Mouse (Mus musculus): ENCODE measurements around the gene C1qtnf6.

The C1qtnf6 gene

DNA sequence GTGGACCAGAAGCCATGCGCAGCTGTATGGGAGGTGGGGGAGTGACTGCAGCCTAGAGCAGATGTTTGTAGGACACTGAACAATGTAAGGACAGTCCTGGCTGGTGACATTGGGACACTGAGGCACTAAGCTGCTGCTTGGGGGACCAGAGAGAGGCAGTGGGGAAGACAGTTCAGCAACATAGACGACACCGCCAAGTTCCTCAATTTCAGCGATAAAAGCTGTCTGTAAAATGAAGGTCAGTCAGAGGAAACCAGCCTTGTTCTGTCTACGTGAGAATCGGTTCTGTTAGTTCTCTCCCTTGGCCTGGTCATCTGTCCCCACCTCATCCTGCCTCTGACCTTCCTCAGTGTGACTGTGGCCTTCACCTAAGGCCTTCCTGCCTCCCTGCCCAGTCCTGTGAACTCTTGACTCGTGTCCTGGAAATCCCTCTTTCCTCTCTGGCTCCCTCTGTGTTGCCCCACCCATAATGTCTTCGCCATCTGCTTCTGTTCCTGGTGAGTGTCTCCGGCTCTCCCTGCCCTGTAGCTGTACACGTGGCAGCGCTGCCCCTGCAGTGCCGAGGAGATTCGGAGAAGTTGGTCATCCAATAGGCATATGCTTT, 11.0 kb downstream of the C1qtnf6 start:
- in situ Hi-C loops (cut with MboI, MseI): no loop called here

DNA sequence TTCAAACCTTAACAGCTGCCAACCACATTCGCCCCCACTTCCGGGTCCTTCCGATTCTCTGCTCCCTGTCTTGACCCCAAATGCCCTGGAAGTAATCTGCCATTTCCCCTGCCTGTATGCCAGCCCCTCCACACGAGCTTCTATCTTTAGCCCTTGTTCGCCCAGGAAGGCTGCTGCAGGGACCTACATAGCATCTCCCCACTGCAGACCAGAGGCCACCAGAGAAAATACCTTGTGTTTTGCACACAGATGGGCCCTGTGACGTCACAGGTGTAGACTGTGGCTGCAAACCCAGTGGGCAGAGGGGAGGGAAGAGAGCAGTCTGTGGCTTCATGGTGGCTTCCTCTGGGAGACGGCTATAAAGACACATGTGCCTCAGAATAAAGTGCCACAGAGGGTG, 13.0 kb downstream of the C1qtnf6 start:
- in situ Hi-C loops (cut with MboI, MseI): loop anchor here in 1 of 2 experiments (10.0 kb wide), 1 partner anchor 713 kb away; no protein-coding TSS in a partner anchor

DNA sequence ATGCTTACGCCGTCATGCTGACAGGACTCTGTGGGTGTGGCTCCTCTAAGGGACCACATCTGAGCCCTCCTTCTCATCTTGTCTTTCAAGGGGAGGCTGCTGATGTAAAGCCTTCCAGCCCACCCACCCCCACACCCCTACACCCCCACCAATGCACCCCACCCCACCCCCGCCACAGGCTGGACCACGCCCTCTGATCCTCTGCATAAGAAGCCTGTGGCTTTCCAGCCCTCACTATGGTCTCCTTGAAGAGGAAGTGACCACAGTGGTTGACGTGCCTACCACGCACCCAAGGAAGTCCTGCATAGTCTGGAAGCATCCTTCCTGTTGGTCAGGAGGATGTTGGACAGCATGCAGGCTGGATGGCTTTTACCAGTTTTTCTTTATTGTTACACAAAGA, 15.5 kb downstream of the C1qtnf6 start:
- in situ Hi-C loops (cut with MboI, MseI): loop anchor here in 1 of 2 experiments (10.0 kb wide), 1 partner anchor 711 kb away; no protein-coding TSS in a partner anchor

DNA sequence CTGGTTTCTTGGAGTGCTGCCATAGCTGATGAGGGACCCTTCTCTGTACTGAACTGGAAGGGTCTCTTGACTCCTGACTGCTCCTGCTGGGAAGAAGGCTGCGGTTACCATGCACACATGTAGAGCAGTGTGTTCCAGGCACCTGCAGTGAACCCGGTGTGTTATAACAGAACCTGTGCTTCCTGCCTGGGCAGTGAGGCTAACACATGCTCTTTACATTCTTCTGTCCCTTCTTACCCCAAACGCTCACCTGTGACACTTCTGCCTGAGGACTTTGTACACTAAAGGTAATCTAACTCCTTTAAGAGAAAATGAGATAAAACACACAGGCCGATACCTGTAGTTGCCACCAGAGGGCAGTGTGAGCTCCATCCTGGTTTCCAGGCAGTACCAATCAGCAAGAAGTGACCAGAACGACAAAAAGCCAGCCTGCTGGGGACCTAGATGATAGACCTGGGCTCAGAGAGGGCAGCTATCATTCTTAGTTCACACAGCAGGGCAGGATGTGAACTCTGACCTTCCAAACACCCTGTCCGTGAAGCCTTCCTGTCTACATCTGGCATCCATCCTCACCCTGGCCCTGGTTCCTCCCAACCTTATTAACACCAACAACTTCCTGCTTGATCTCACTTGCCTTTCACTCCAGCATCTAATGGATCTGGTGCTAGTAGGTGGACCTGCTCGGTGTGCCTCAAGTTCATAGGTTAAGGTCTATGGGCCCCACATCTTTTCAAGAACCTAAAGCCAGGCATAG, 16.6 kb downstream of the C1qtnf6 start:
- in situ Hi-C loops (cut with MboI, MseI): loop anchor here in 1 of 2 experiments (10.0 kb wide), 1 partner anchor 710 kb away; no protein-coding TSS in a partner anchor

DNA sequence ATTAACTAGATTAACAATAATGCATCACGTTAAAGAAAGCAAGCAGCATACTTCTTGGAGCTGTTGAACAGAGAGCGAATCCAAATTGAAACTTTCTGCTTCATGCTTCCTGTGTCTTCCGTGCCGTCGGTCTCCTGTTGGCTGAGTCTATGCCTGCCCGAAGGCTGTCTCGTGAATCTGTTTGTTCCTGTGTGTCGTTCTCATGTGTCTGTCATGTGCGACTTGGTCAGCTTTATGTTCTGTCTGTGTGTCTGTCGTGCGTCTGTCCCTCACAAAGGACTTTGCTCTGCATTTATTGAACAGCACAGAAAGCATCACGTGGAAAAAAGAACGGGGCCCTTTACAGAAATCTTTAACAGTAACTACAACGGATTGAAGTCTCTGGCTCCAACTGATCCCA, 18.2 kb downstream of the C1qtnf6 start:
- in situ Hi-C loops (cut with MboI, MseI): loop anchor here in 1 of 2 experiments (10.0 kb wide), 1 partner anchor 708 kb away; no protein-coding TSS in a partner anchor

DNA sequence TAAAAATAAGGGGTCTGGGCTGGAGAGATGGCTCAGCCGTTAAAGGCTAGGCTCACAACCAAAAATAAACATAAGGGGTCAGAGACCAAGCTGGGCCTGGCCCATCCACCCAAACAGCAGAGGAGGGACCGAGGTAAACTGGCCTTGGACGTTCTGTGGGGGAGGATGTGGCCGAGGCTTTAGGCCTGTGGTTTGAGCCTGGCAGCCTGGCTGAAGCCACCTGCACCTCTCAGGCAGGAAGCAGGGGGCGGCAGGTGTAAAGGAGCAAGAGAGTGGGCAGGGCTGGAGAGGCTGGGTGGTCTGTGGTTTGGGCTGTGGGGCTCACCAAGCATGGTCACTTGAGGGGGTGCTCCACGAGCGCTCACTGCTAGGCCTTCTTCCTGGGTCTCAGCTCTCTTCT, 19.3 kb downstream of the C1qtnf6 start:
- in situ Hi-C loops (cut with MboI, MseI): loop anchor here in 1 of 2 experiments (10.0 kb wide), 1 partner anchor 707 kb away; no protein-coding TSS in a partner anchor

DNA sequence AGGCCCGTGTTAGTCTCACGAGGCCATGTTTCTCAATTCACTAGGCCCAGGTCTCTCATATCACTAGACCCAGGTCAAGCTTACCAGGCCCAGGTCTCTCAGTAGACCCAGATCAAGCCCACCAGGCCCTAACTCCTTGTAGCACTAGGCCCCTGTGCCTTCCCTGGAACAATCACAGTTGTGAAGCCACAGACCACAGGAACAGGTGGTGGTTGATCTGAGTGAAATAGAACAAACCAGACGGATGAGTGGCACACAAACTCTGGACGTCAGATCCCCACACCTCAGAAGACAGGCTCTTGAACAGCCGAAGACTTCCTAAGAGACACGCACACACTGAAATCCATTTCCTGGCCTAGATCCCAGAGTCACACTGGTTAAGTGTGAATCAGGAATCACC, 20.5 kb downstream of the C1qtnf6 start:
- in situ Hi-C loops (cut with MboI, MseI): loop anchor here in 1 of 2 experiments (10.0 kb wide), 1 partner anchor 706 kb away; no protein-coding TSS in a partner anchor

DNA sequence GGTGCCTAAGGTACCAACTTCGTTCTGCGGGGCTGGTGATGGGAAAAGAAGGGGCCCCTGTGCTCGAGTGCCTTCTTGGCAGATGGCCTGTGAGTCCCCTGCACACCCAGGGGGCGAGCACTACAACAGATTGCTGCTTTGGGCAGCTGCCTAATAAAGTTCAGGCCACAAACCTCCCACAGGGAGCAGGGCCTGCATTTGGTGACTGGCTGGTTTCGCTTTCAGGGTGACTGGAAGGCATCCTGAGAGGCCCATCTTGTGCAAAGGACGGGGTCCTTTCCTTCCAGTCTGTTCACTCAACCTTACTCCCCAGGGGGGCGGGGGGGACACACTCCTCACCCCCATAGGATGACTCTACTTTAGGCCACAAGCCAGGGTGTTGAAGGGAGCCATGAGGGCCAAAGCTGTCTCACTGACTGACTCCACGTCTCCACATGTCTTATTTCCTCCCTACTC, 21.1 kb downstream of the C1qtnf6 start:
- in situ Hi-C loops (cut with MboI, MseI): loop anchor here in 1 of 2 experiments (10.0 kb wide), 1 partner anchor 705 kb away; no protein-coding TSS in a partner anchor

DNA sequence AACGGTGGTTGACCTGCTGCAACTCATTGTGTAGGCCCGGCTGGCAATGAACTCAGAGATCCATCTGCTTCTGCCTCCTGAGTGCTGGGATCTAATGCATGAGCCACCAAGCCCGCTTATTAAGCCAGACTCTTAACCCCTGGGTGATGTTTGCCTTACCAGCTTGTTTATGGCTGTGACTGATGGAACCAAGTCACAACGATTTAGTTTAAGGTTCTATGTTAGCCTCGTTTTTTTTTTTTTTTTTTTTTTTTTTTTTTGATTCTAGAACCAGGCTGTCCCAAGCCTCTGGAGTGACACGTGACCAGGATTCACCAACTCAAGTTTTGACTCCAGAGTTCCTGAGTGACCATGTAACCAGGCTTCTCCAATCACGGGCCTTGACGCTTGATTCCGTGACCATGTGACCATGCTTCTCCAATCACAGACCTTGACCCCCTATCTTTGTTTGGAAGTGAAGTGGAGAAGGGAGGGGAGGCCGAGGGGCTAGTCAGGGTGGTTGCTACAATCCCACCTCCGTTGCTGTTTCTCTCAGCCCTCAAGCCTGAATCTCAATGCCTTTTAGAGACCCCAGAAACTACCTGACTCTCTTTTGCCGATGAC, 21.8 kb downstream of the C1qtnf6 start:
- in situ Hi-C loops (cut with MboI, MseI): no loop called here

DNA sequence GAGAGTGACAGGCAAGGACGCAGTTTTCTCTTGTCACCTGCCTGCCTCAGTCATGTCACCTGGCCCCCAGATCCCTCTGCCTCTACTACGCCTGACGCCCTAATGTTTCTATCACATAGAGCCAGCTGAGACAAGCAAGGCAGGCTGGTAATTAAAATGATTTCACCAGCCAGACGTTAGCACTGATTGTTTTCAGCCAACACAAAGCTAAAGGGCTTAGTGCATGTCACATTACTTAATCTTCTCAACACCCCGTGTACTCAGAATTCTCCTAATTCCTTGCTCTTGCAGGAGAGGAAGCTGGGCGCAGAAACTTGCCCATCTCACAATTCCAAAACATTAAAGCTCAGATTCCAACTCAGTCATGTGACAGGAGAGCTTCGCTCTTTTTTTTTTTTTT, 22.8 kb downstream of the C1qtnf6 start:
- in situ Hi-C loops (cut with MboI, MseI): no loop called here

DNA sequence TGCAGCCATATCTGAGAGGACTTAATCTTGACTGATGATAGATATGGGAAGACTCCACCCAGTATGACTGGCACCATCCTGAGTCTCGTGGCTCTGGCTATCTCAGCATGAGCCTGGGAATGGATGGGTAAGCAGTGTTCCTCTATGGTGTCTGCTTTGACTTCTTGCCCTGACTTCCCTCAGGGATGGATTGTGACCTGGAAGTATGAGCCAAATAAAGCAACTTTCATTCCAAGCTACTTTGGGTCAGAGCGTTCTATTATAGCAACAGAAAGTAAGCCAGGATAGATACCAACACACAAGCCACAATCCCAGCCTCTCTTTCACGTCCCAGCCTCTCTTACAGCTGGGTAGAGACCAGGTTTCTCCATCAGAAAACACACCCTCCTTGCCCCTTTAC, 25.7 kb downstream of the C1qtnf6 start:
- in situ Hi-C loops (cut with MboI, MseI): no loop called here

DNA sequence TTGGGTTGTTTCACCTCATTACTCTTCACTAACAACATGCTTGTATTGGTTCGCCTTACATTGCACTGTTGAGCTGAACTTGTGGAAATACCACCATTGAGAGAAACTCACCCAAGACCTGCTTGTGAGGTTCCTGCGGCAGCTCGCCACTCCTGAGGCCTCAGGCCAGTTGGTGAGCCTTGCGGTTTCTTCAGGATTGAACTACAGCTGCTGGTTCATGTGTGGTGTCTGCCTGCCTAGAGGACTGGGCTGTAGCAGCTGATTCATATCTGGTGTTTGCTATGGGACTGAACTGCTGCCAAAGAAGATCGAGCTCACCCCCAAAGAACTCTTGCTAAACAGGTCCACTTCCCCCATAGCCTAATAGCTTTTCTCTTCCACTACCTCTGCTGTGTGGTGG, 26.4 kb downstream of the C1qtnf6 start:
- in situ Hi-C loops (cut with MboI, MseI): no loop called here

DNA sequence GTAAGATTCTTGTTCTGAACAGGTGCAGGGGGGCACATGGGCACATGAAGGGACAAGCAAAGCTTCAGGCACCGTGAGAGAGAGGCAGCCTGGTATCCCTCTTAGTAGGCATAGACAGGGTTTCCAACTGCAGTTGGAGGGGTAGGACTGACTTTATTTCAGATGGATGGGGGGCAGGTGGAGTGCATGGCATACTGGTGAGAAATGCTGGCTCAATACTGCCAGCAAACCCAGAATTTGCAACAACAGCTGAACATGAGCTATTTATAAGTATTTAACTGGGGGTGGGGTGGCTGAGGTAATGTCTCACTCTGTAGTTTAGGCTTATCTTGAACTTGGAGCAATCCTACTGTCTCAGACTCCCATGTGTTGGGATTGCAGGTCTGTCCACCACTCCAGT, 27.2 kb downstream of the C1qtnf6 start:
- in situ Hi-C loops (cut with MboI, MseI): no loop called here

DNA sequence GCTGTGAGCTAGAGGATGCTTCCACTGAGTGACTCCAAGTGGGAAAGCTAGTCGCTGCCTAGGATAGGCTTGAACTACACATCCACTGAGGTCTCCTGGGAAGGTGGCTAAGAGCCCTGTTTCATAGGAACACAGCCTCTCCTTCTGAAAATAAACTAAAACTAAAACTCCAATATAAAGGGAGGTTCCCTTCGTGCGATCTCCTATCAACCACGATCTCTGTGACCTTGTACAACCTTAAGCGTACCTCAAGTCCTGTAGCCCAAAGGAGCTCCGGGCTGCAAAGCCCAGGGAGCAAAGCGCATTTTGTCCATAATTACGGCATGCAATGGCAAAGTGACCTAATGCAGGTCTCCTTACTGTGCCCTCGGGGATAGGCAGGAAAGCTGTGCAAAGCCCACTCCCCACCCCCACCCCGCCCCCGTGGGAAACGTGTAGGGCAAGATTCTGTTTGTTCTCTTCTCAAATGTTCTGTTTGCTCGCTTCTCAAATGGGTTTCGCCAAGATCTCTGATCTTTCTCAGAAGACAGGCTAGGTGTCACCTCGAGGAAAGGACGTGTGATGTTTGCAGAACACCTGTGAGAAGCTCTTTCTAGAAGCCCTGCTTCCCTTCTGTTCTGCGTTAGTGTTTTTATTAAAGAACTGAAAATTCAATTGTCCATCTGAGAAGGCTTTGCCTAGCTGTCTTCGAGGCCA, 28.6 kb downstream of the C1qtnf6 start:
- in situ Hi-C loops (cut with MboI, MseI): no loop called here

DNA sequence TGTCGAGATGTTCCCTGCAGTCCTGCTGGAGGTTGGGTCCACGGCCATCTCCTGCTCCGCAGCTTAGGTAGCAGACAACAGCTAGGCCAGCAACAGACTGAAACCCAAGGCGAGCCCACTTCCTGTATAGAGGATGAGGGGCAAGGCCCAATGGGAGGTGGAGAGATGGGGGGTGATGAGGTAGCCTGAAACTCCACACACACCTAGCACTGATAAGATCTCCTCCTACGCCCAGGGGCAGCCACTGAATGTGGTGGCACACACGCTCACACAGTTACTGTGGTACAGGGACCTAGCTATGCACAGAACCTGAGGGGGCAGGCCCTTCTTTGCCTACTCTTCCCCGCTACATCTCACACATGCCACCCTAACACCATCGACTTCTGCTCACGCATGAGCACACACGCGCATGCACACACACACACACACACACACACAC, 36.2 kb downstream of the C1qtnf6 start, which contains the start of gene Il2rb:
Gene Il2rb, minus strand, starts transcription at position 304 of the 439 bp plus-strand sequence.
- in situ Hi-C loops (cut with MboI, MseI): loop anchor here in 1 of 2 experiments (10.0 to 25.0 kb wide), 2 partner anchors 910 to 1042 kb away; partner anchors contain the start of genes Ddx17 and Tmem184b

DNA sequence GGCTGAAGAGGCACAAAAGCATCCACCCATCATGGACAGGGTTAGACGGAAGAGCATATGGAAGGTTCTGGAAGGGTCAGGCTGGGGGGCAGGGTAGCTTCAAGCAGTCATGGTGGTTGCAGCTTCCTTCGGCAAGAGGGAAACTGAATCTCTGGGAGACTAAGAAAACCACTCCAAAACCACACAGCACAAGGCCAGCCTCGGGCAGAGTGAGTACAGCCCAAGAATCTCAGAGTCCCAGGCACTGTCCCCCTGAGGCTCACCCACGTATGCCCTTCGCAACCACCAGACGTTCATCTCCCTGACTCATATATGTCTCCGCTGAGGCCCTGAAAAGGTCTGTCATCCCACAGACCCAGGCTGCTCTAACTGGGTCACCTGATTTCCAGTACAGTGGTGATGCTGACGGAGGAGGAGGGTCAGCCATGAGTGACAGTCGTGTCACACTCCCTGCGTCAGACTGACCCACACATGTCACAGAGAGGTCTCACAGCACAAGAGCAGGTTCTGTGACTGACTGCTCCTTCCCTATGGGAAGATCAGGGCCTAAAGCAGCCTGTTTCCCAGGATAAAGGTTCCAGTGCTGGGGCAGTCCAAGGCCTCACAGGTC, 37.7 kb downstream of the C1qtnf6 start:
- in situ Hi-C loops (cut with MboI, MseI): loop anchor here in 1 of 2 experiments (10.0 to 25.0 kb wide), 2 partner anchors 911 to 1044 kb away; partner anchors contain the start of genes Ddx17 and Tmem184b

DNA sequence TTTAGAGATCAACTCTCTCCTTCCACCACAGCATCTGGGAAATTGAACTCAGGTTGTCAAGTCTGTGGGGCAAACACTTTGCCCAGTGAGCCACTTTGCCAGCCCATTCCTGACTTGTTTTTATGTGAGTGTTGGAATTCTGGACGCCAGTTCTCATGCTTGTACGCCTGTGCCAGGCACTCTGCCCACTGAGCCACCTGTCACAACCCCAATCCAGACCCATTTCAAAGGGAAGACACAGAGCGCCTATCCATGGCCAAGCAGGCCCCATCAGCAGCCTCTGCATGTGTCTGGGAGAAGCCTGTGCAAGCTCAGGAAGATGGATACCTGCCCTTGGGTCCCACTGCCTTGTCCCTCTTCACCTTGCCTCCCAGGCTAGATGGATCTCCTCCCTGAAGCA, 39.9 kb downstream of the C1qtnf6 start:
- in situ Hi-C loops (cut with MboI, MseI): loop anchor here in 1 of 2 experiments (10.0 to 25.0 kb wide), 2 partner anchors 914 to 1046 kb away; partner anchors contain the start of genes Ddx17 and Tmem184b

DNA sequence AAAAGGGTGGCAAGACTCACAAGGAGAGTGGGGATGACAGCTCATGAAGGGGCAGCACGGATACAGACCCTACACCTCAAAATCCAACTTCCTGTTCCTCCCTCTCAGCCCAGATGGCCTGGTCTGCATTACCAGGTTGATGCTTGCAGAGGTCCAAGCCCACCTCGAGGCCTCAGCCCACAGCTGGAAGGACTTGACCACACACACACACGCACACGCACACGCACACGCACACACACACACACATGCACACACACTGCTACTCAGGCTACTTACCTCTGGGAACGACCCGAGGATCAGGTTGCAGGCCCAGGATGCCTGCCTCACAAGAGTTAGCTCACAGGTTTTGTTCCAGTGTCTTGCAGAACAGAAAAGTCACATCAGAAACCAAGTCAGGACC, 41.3 kb downstream of the C1qtnf6 start:
- in situ Hi-C loops (cut with MboI, MseI): loop anchor here in 1 of 2 experiments (10.0 to 25.0 kb wide), 2 partner anchors 915 to 1047 kb away; partner anchors contain the start of genes Ddx17 and Tmem184b

DNA sequence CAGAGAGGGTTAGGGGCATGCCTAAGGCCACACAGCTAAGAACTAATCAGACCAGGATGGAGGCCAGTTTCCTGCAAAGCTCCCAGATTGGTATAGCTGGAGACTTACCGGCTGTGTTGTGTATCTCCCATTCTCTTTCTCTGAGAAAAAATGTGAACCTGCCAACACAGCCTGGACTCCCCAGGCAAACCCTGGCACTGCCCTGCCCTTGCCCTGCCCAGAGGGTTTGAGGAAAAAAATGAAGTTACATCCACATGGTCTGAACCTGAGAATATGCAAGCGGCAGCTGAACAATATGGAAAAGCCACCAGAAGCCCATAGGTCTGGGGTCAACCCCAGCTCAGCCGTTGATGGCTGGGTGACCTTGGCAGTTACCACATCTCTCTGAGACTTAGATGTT, 42.0 kb downstream of the C1qtnf6 start:
- in situ Hi-C loops (cut with MboI, MseI): loop anchor here in 1 of 2 experiments (25.0 kb wide), 1 partner anchor 1048 kb away; the partner anchor contains the start of gene Ddx17

DNA sequence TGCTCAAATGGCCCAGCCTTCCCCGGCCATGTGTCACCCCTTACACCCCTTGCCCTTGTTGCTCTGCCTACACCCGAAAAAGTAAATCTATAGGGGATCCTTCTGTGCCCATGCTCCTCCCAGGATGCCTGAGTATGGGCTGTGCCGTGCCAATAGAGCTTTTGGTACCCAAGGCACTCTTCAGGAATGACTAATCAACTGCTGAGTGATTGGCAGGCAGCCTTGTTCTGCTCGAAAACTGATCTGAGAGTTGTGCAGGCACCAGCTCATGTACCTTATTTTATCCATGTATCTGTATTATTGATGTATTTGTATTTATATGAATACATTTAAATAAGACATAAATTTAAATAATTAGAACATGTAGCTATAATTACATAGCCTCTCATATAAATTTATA, 44.1 kb downstream of the C1qtnf6 start:
- in situ Hi-C loops (cut with MboI, MseI): loop anchor here in 1 of 2 experiments (25.0 kb wide), 1 partner anchor 1050 kb away; the partner anchor contains the start of gene Ddx17

Data from T-helper 17 cell (primary cell).